Mouse (Mus musculus) G1E (cell line): ENCODE data around the gene Slc9b2.

Experiments used
- CTCF ChIP-seq: IDR thresholded peaks from 2 replicates; pipeline ENCODE4 v1.5.1; 2012; ENCODE audit warnings: low read depth, low read length, inconsistent platforms, mixed read lengths
- GATA1 ChIP-seq: IDR thresholded peaks from 2 replicates; pipeline ENCODE4 v1.6.1; 2012; ENCODE audit warnings: borderline replicate concordance, low read length, inconsistent platforms, mixed read lengths
- GATA2 ChIP-seq: IDR thresholded peaks from 2 replicates; pipeline ENCODE4 v1.6.1; 2012; ENCODE audit warnings: low read depth, low read length, inconsistent platforms, borderline replicate concordance
- POLR2AphosphoS5 ChIP-seq: IDR thresholded peaks from 2 replicates; pipeline ENCODE4 v1.6.1; 2012; ENCODE audit warnings: low read depth, low read length, inconsistent platforms; ENCODE audit not compliant: insufficient replicate concordance
- TAL1 ChIP-seq: conservative IDR thresholded peaks from 2 replicates; pipeline ENCODE4 v1.6.1; 2012; ENCODE audit warnings: low read depth, low read length, inconsistent platforms, mixed read lengths

DNA sequence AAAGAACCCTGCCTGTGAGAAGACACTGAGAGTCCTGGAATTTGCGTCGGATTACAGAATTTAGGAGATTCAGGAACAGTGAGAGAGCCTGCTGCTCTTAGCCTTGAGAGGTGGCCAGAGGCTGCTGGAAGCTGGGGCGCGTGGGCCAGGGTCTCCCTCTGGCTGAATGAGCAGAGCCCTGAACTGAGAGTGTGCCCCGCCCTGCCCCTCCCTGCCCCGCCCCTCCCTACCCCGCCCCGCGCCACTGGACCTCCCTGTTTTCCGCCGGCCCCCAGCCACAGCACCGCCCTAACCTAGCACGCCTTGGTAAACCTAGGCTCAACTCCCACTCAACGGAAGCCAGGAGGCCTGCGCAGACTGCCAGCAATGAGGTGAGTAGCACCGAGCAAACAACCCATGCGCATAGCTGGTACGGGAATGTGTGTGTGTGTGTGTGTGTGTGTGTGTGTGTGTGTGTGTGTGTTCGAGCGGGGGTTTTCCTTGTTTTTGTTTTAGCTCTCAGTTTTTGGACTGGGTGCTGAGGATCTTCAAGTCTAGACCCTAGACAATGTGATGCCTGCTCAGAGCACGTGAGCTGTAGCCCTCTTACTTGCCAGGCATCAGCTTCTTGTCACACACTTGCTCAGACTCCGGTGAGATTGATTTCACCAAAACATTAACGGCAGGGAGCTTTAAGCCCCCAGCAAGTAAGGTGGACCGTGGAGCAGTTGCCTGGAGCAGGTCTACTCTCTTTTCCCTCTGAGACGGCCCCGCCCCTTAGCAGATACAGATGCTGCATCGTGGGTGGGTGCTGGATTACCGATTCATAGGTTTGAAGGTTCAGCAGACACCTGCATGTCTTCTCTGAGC is at the start of gene Slc9b2:
- no peak for TF ChIP-seq CTCF
- TF ChIP-seq POLR2AphosphoS5, result no peak
- TF ChIP-seq GATA1, result no peak
- TF ChIP-seq TAL1, result no peak
- TF ChIP-seq GATA2, result no peak
